Mouse (Mus musculus) MEL (cell line): ENCODE measurements around the gene Fdx1. TPM values are rescaled to one million over a fixed set of nuclear protein-coding genes. Genes with fewer than 3 reads are reported as not detected.

Experiments
- DNase-seq: peaks from one replicate; pipeline ENCODE4 v3.0.0; 2011; ENCODE audit warnings: low read depth, low spot score
- H3K27ac ChIP-seq: 2 replicates; pipeline ENCODE4 v1.5.1; 2012; ENCODE audit warnings: low read depth, mild to moderate bottlenecking, control low read depth, low read length, moderate library complexity; ENCODE audit not compliant: control insufficient read depth
- H3K27me3 ChIP-seq, 2 experiments: fragments of 150-350 bp in 1 of 2; sonication (generic) in 1 of 2; 2 replicates each; pipeline ENCODE4 v1.6.1; 2012; ENCODE audit warnings: low read length in 2 of 2, mild to moderate bottlenecking in 2 of 2, improper control_type of control experiment in 1 of 2, moderate library complexity in 1 of 2; ENCODE audit not compliant: insufficient read depth in 2 of 2, control insufficient read depth in 1 of 2
- H3K36me3 ChIP-seq, 2 experiments: 2 replicates each; pipeline ENCODE4 v1.6.1; 2012 to 2014; ENCODE audit warnings: low read length in 2 of 2, improper control_type of control experiment in 1 of 2, inconsistent platforms in 1 of 2, mild to moderate bottlenecking in 1 of 2; ENCODE audit not compliant: insufficient read depth in 2 of 2, control insufficient read depth in 1 of 2
- H3K4me1 ChIP-seq, 2 experiments: fragments of 150-350 bp in 1 of 2; sonication (generic) in 1 of 2; 2 replicates each; pipeline ENCODE4 v1.6.1; 2012; ENCODE audit warnings: low read length in 2 of 2, improper control_type of control experiment in 1 of 2, mild to moderate bottlenecking in 1 of 2; ENCODE audit not compliant: insufficient read depth in 2 of 2, control insufficient read depth in 1 of 2
- H3K4me3 ChIP-seq, 2 experiments: fragments of 150-350 bp in 1 of 2; sonication (generic) in 1 of 2; 2 replicates each; pipeline ENCODE4 v1.5.1; 2012; ENCODE audit warnings: low read depth in 2 of 2, low read length in 2 of 2, mild to moderate bottlenecking in 2 of 2, moderate library complexity in 2 of 2, control low read depth in 1 of 2, improper control_type of control experiment in 1 of 2; ENCODE audit not compliant: control insufficient read depth in 1 of 2, insufficient read depth in 1 of 2
- H3K79me2 ChIP-seq: 2 replicates; pipeline ENCODE4 v1.6.1; 2012; ENCODE audit warnings: mild to moderate bottlenecking, low read length, moderate library complexity; ENCODE audit not compliant: control insufficient read depth, poor library complexity, insufficient read depth
- H3K9ac ChIP-seq: 2 replicates; pipeline ENCODE4 v1.6.1; 2012; ENCODE audit warnings: low read depth, mild to moderate bottlenecking, control low read depth, low read length, moderate library complexity; ENCODE audit not compliant: control insufficient read depth, poor library complexity, severe bottlenecking
- H3K9me3 ChIP-seq: fragments of 150-350 bp; sonication (generic); replicated peaks from 2 replicates; pipeline ENCODE4 v1.6.1; 2012; ENCODE audit warnings: mild to moderate bottlenecking, low read length, improper control_type of control experiment, moderate library complexity; ENCODE audit not compliant: insufficient read depth
- CHD2 ChIP-seq: IDR thresholded peaks from 2 replicates; pipeline ENCODE4 v1.6.1; 2011; ENCODE audit warnings: low read length, improper control_type of control experiment
- CTCF ChIP-seq, 3 experiments: IDR thresholded peaks in 2 of 3; conservative IDR thresholded peaks in 1 of 3; 2 replicates each; pipeline ENCODE4 v1.5.1; 2011 to 2012; ENCODE audit warnings: low read length in 3 of 3, low read depth in 2 of 3, mild to moderate bottlenecking in 2 of 3, improper control_type of control experiment in 1 of 3, inconsistent platforms in 1 of 3, mixed read lengths in 1 of 3, moderate library complexity in 1 of 3; ENCODE audit not compliant: control insufficient read depth in 1 of 3, insufficient read depth in 1 of 3, poor library complexity in 1 of 3, severe bottlenecking in 1 of 3
- ELF1 ChIP-seq: IDR thresholded peaks from 2 replicates; pipeline ENCODE4 v1.6.1; 2014; ENCODE audit warnings: low read depth, mild to moderate bottlenecking, inconsistent platforms, low read length, improper control_type of control experiment, moderate library complexity
- ETS1 ChIP-seq: IDR thresholded peaks from 2 replicates; pipeline ENCODE4 v1.6.1; 2012; ENCODE audit warnings: low read depth, mild to moderate bottlenecking, inconsistent platforms, low read length, improper control_type of control experiment, moderate library complexity
- GABPA ChIP-seq: IDR thresholded peaks from 2 replicates; pipeline ENCODE4 v1.6.1; 2012; ENCODE audit warnings: low read depth, mild to moderate bottlenecking, inconsistent platforms, low read length, improper control_type of control experiment, moderate library complexity
- JUND ChIP-seq: IDR thresholded peaks from 2 replicates; pipeline ENCODE4 v1.6.1; 2011; ENCODE audit warnings: low read depth, mild to moderate bottlenecking, improper control_type of control experiment, low read length
- MAFK ChIP-seq: IDR thresholded peaks from 2 replicates; pipeline ENCODE4 v1.6.1; 2011; ENCODE audit warnings: low read depth, mild to moderate bottlenecking, low read length, improper control_type of control experiment, borderline replicate concordance
- MAZ ChIP-seq: IDR thresholded peaks from 2 replicates; pipeline ENCODE4 v1.6.1; 2012; ENCODE audit warnings: low read depth, mild to moderate bottlenecking, inconsistent platforms, low read length, improper control_type of control experiment
- MXI1 ChIP-seq: IDR thresholded peaks from 2 replicates; pipeline ENCODE4 v1.6.1; 2011; ENCODE audit warnings: mild to moderate bottlenecking, low read depth, low read length, improper control_type of control experiment
- MYC ChIP-seq: IDR thresholded peaks from 2 replicates; pipeline ENCODE4 v1.6.1; 2011; ENCODE audit warnings: low read depth, mild to moderate bottlenecking, low read length, improper control_type of control experiment, moderate library complexity
- NRF1 ChIP-seq: IDR thresholded peaks from 2 replicates; pipeline ENCODE4 v1.6.1; 2014; ENCODE audit warnings: low read depth, mild to moderate bottlenecking, inconsistent platforms, low read length, improper control_type of control experiment, moderate library complexity; ENCODE audit not compliant: poor library complexity, insufficient read depth, severe bottlenecking
- POLR2AphosphoS5 ChIP-seq: IDR thresholded peaks from 2 replicates; pipeline ENCODE4 v1.6.1; 2012; ENCODE audit warnings: low read depth, borderline replicate concordance, mild to moderate bottlenecking, inconsistent platforms, low read length, moderate library complexity, mixed read lengths
- RAD21 ChIP-seq: IDR thresholded peaks from 2 replicates; pipeline ENCODE4 v1.6.1; 2011; ENCODE audit warnings: mild to moderate bottlenecking, low read depth, low read length, improper control_type of control experiment
- RCOR1 ChIP-seq: IDR thresholded peaks from 2 replicates; pipeline ENCODE4 v1.6.1; 2012; ENCODE audit warnings: low read depth, mild to moderate bottlenecking, inconsistent platforms, low read length, improper control_type of control experiment
- SIN3A ChIP-seq: IDR thresholded peaks from 2 replicates; pipeline ENCODE4 v1.6.1; 2012; ENCODE audit warnings: low read length, improper control_type of control experiment, inconsistent platforms
- SMC3 ChIP-seq: IDR thresholded peaks from 2 replicates; pipeline ENCODE4 v1.6.1; 2011; ENCODE audit warnings: low read depth, low read length, improper control_type of control experiment
- TCF12 ChIP-seq: IDR thresholded peaks from 2 replicates; pipeline ENCODE4 v1.6.1; 2014; ENCODE audit warnings: low read depth, mild to moderate bottlenecking, inconsistent platforms, low read length, improper control_type of control experiment, moderate library complexity
- UBTF ChIP-seq: IDR thresholded peaks from 2 replicates; pipeline ENCODE4 v1.6.1; 2012; ENCODE audit warnings: low read depth, mild to moderate bottlenecking, inconsistent platforms, low read length, improper control_type of control experiment, moderate library complexity, borderline replicate concordance; ENCODE audit not compliant: insufficient read depth
- USF1 ChIP-seq: IDR thresholded peaks from 2 replicates; pipeline ENCODE4 v1.6.1; 2014; ENCODE audit warnings: low read depth, mild to moderate bottlenecking, inconsistent platforms, low read length, improper control_type of control experiment, moderate library complexity
- USF2 ChIP-seq, 2 experiments: IDR thresholded peaks; 2 replicates each; pipeline ENCODE4 v1.6.1; 2011 to 2012; ENCODE audit warnings: improper control_type of control experiment in 2 of 2, low read length in 2 of 2, borderline replicate concordance in 1 of 2, inconsistent platforms in 1 of 2, low read depth in 1 of 2, mild to moderate bottlenecking in 1 of 2; ENCODE audit not compliant: insufficient read depth in 1 of 2
- ZC3H11A ChIP-seq: IDR thresholded peaks from 2 replicates; pipeline ENCODE4 v1.6.1; 2012; ENCODE audit warnings: low read depth, mild to moderate bottlenecking, inconsistent platforms, low read length, improper control_type of control experiment
- ZMIZ1 ChIP-seq: IDR thresholded peaks from 2 replicates; pipeline ENCODE4 v1.6.1; 2012; ENCODE audit warnings: low read depth, mild to moderate bottlenecking, inconsistent platforms, low read length, improper control_type of control experiment, moderate library complexity
- polyA plus RNA-seq, 2 experiments: library from polyadenylated mRNA; stranded (reverse) in 1 of 2; unstranded in 1 of 2; fragments of >175 nt in 1 of 2; fragments of >200 nt in 1 of 2; gene quantifications; 2 replicates each; pipeline versions ENCODE4 v1.2.1 to v1.2.4; 2012; ENCODE audit warnings: low replicate concordance in 2 of 2, low read depth in 1 of 2; ENCODE audit not compliant: insufficient read length in 2 of 2, insufficient read depth in 1 of 2, missing spikeins in 1 of 2
- total RNA-seq: library from RNA; depleted of rRNA; stranded (reverse); fragments of 300-350 nt; gene quantifications from 2 replicates; pipeline ENCODE4 v1.2.3, GENCODE M21; 2012

Fdx1 gene
- total and polyA plus RNA-seq, 3 experiments = 39.3 to 40.4 TPM; not detected in 1

DNA sequence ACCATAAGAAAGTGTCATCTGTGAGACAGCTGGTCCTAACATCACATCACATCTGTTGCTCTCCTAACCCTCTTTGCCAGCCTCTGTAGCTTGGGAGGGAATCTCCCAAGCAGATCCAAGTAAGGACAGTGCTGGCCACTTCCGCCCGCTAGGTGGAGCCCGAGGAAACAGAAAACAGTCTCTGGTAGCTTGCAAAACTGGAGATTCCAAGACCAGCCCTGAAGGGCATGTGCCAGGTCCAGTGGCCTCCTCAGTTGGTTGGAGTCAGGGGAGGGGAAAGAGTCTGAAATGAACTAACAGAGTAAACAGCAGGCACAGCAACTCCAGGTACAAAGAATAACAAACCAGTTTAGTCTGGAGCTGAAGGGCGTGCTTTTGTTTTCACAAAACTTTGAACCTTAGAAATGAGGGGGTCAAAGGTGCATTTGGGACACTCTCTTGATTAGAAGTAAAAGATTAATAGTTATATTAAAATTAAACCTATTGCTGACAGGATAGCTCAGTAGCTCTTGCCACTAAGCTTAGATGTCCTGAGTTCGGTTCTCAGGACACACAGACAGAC lies 14.2 kb upstream of the Fdx1 start:
- TF ChIP-seq MYC (no peak), ZMIZ1 (no peak), GABPA (no peak), NRF1 (no peak), MAZ (no peak), MXI1 (no peak), ELF1 (peak; percentile 46; the same call in 1 of the 2 replicates), ZC3H11A (peak; percentile 74), ETS1 (no peak), SIN3A (no peak), USF1 (no peak), TCF12 (no peak), POLR2AphosphoS5 (no peak), UBTF (no peak), MAFK (no peak), RAD21 (peak; percentile 74), RCOR1 (no peak), CTCF (IDR thresholded peaks at IDR 0.05 in 2 of 3, conservative IDR thresholded peaks at IDR 0.05 in 1 of 3; ENCODE audit: control insufficient read depth in 1 of 3, insufficient read depth in 1 of 3, low read depth in 2 of 3, low read length in 3 of 3, poor library complexity in 1 of 3, severe bottlenecking in 1 of 3) (peak; percentile 83 to 88 (median 87)), CHD2 (no peak), USF2 (IDR thresholded peaks at IDR 0.05; ENCODE audit: borderline replicate concordance in 1 of 2, insufficient read depth in 1 of 2, low read depth in 1 of 2, low read length in 2 of 2) (no peak), JUND (no peak), SMC3 (peak; percentile 78)

More for the DNA sequence above, 14.2 kb upstream of the Fdx1 start:
- H3K79me2 ChIP-seq = no peaks in the 10 kb centered on the region
- H3K9ac ChIP-seq = no peak overlapping the region
- H3K9me3 ChIP-seq = no peaks in the 10 kb centered on the region
- no peak overlapping the region for H3K27ac ChIP-seq
- H3K27me3 ChIP-seq = peaks cover 0 to 5% of the 10 kb centered on the region in 2 experiments; a peak in 2 of 4 replicates
- 0 out of 4 replicates have a peak, but pooled peaks cover 0 to 2% of the 10 kb centered on the region in 2 experiments for H3K36me3 ChIP-seq
- no peaks in the 10 kb centered on the region; a peak in 1 of 4 replicates for H3K4me1 ChIP-seq
- peak; percentile 79 for DNase-seq
- no peak overlapping the region for H3K4me3 ChIP-seq
